Mouse (Mus musculus) liver, postnatal 0 days (tissue): Measurements from ENCODE around the gene Scg2.

Source experiments
- CTCF ChIP-seq: sonication (generic); IDR thresholded peaks from 2 replicates; pipeline ENCODE4 v1.5.1; 2016; ENCODE audit warnings: antibody characterized with exemption, low read depth
- EP300 ChIP-seq: IDR thresholded peaks from 2 replicates; pipeline ENCODE4 v1.6.1; 2016; ENCODE audit warnings: antibody characterized with exemption, low read depth, mild to moderate bottlenecking

DNA sequence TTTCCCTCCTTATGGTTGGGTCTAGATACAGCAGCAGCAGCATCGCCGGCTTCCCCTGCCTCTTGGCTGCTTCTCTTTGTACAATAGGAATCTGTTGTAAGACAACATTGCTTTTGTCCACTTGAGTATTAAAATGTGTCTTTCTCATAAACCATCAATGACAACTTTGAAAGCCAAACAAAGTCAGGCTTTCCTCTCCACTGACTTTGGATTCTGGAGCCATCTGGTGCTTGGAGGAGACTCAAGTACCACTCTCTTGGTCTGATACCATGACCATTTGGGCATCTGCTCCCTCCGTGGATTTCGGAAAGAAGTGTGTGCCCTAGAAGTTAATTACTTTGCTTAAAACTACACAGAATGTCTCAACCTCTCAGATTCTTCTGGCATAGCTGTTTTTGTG is 5.7 kb upstream of the Scg2 start:
- TF ChIP-seq CTCF (no peak), EP300 (no peak)
